Mouse (Mus musculus) lung, postnatal 0 days (tissue): ENCODE data around the gene Rint1.

ENCODE experiments used
- CTCF ChIP-seq: IDR thresholded peaks from 2 replicates; pipeline ENCODE4 v1.5.1; 2016; ENCODE audit warnings: antibody characterized with exemption, mild to moderate bottlenecking
- EP300 ChIP-seq: IDR thresholded peaks from 2 replicates; pipeline ENCODE4 v1.6.1; 2016; ENCODE audit warnings: antibody characterized with exemption, mild to moderate bottlenecking, control low read depth

GRCm38 (mm10) chr5:23788390-23788830 lies 899 bp downstream of the Rint1 start:
- TF ChIP-seq CTCF (no peak), EP300 (no peak)
